Mouse (Mus musculus) bone marrow macrophage, adult 2 months (primary cell): ENCODE results near the gene Pebp1. TPM values are rescaled to one million over a fixed set of nuclear protein-coding genes. Genes with fewer than 3 reads are reported as not detected.

ENCODE experiments used
- H3K27ac ChIP-seq: 2 replicates; pipeline ENCODE4 v1.5.1; 2012; ENCODE audit warnings: low read depth, low read length; ENCODE audit not compliant: insufficient read depth
- H3K4me1 ChIP-seq: 2 replicates; pipeline ENCODE4 v1.6.1; 2012; ENCODE audit warnings: low read length; ENCODE audit not compliant: control insufficient read depth, insufficient read depth
- H3K4me3 ChIP-seq: 2 replicates; pipeline ENCODE4 v1.5.1; 2012; ENCODE audit warnings: mild to moderate bottlenecking, low read length, moderate library complexity; ENCODE audit not compliant: insufficient read depth
- CTCF ChIP-seq: IDR thresholded peaks from 2 replicates; pipeline ENCODE4 v1.5.1; 2012; ENCODE audit warnings: low read depth, mild to moderate bottlenecking, low read length, moderate library complexity
- POLR2A ChIP-seq: IDR thresholded peaks from 2 replicates; pipeline ENCODE4 v1.6.1; 2012; ENCODE audit warnings: mild to moderate bottlenecking, low read depth, low read length, borderline replicate concordance
- polyA plus RNA-seq: library from polyadenylated mRNA; stranded (reverse); fragments of >200 nt; gene quantifications from 2 replicates; pipeline ENCODE4 v1.2.4, GENCODE M21; 2012; ENCODE audit not compliant: missing spikeins, insufficient read depth, insufficient read length

Gene Pebp1
- polyA plus RNA-seq, 1 experiment, result 104 TPM

DNA sequence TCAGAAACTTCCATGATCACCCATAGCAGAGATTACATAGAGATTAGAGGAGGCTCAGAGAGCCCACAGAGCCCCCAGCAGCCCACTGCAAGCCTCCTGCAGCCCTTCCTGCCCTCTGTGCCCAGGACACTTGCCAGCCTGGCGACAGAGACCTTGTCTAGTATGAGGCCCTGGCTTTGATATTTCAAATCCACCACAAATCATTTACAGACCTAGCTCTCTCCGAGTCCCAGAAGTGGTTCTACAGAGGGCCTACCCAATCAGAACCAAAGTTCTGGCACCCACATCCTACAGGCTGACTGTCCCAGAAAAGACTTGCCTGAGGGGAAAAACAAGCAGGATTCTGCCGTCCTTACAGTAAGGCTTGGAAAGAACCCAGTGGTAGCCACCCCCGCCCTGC, 2.2 kb downstream of the Pebp1 start:
- peaks cover 10% of the 10 kb centered on the region; the same call in 1 of the 2 replicates for H3K4me1 ChIP-seq
- TF ChIP-seq CTCF (no peak), POLR2A (no peak)

DNA sequence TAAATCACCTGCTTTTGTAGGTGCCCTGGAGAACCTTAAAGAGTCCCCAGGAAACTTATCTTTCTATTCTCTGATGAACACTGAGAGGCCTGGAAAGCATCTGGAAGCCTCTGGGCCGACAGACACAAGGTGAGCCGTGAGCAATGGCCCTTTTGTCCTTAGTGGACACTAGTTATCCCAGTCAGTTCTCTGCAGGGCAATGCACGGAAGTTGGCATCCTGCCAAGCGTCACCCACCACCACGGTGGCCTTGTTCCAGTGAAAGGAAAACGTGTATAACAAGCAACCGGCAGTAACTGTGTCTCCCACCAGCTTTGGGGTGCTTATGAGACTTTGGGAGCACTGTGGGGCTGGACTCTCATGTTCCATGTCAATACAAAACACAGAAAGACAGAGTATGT, 2.7 kb downstream of the Pebp1 start:
- Histone ChIP-seq H3K4me1 (peaks cover 10% of the 10 kb centered on the region; the same call in 1 of the 2 replicates), H3K4me3 (no peak overlapping the region), H3K27ac (no peak overlapping the region)
- TF ChIP-seq POLR2A (no peak), CTCF (no peak)

More for the DNA sequence above, 2.2 kb downstream of the Pebp1 start:
- H3K4me3 ChIP-seq, result no peak overlapping the region
- no peak overlapping the region for H3K27ac ChIP-seq

DNA sequence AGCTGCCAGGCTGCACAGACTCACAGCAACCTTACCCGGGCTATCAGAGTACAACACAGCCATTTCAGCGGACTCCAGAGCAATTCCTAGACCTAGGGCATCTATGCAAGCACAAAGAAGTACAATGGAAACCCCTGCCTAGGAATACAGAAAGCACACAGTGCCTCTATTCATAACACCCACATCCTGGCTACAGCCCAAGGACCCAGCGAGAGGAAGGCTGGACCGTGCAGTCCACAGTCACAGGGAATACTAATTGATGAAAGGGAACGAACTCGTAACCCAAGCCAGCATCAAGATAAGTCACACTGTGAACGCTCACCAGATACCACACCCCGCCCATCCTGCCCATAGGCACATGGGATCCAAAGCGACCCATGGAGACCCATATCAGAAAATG, 3.4 kb downstream of the Pebp1 start:
- TF ChIP-seq POLR2A (no peak), CTCF (no peak)
- H3K4me1 ChIP-seq, result peaks cover 10% of the 10 kb centered on the region; the same call in 1 of the 2 replicates
- no peak overlapping the region for H3K27ac ChIP-seq
- no peak overlapping the region for H3K4me3 ChIP-seq

DNA sequence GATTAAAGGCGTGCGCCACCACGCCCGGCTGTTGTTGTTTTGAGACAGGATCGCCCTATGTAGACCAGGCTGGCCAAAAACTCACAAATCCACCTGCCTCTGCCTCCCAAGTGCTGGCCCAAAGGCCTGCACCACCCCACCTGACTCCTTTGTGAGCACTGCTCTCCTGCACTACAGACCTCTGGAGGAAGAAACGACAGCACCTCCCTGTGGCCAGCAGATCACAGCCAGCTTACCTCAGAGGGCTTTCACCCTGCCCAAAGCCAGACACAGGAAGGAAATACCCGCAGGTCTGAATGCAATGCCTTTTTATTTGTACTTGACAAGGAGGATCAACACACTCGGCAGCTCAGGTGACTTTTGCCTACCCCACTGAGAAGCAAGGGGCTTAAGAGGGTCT, 5.1 kb downstream of the Pebp1 start:
- no peak overlapping the region for H3K4me3 ChIP-seq
- no peak overlapping the region for H3K27ac ChIP-seq
- H3K4me1 ChIP-seq, result peaks cover 3% of the 10 kb centered on the region; the same call in 1 of the 2 replicates
- TF ChIP-seq CTCF (no peak), POLR2A (no peak)

- TF ChIP-seq CTCF (no peak), POLR2A (no peak)
- no peak overlapping the region for H3K4me3 ChIP-seq
Measured at GRCm38 (mm10) chr5:117281536-117281935, 5.9 kb downstream of the Pebp1 start.

DNA sequence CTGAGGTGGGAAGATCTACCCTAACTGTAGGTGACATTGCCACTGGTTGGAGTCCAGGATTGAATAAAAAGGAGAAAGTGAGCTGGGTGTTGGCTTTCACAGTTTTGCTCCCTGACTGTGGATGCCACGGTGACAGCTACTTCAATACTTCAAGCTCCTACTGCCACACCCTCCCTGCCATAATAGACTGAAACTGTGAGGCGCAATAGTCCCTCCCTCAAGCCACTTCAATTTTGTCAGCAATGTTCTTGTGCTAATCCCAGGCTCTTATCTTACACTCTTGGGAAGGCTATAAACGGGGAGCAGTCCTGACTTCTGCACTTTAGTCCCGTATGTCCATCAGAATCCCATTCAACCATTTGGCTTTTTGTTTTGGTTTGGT, 7.8 kb downstream of the Pebp1 start:
- no peak for TF ChIP-seq CTCF
- no peak for TF ChIP-seq POLR2A
- no peaks in the 10 kb centered on the region for H3K4me1 ChIP-seq
- no peak overlapping the region for H3K27ac ChIP-seq
- H3K4me3 ChIP-seq, result no peak overlapping the region

More at GRCm38 (mm10) chr5:117281536-117281935, 5.9 kb downstream of the Pebp1 start:
- Histone ChIP-seq H3K27ac (no peak overlapping the region), H3K4me1 (peaks cover 3% of the 10 kb centered on the region; the same call in 1 of the 2 replicates)

DNA sequence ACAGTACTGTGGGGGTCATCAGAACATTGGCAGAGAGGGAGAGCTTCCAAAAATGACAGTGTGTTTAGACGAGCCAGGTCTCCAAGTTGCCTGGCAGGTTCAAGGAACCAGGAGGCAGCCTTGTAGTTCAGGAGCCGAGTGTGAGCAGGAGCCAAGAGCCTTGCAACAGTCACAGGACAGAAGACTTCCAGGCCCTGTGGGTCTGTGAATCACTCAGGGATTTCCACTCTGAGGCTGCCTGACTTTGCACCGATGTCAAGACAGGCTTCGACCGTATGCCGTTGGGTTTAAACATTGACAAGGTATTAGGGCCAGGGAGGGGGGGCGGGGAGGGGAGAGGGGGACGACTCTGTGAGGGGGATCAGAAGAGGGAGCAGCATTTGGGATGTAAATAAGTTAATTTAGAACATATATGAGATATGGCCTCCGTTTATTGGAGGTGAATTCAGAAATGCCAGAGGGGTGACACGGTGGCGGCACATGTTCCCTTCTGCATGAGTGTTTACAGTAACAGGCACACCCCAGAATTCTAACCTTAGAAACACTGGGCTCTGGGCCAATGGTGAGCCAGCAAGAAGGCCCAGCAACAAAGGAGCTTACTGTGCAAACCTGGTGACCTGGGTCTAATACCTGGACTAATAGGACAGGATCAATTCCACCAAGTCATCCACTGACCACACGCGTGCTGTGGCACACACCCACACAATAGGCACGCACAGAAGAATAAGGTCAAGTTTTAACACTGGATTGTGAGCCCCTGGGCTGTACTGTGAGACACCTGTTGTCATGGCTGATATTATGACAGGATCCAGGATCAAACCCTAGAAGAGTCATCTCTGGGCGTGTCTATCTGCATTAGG, 8.4 kb downstream of the Pebp1 start:
- no peak overlapping the region for H3K27ac ChIP-seq
- no peak for TF ChIP-seq POLR2A
- TF ChIP-seq CTCF, result no peak

GRCm38 (mm10) chr5:117277784-117278183, 9.6 kb downstream of the Pebp1 start:
- H3K4me3 ChIP-seq, result no peak overlapping the region
- H3K27ac ChIP-seq, result no peak overlapping the region
- TF ChIP-seq POLR2A, result no peak
- no peak for TF ChIP-seq CTCF
- no peaks in the 10 kb centered on the region for H3K4me1 ChIP-seq

More for the DNA sequence above, 8.4 kb downstream of the Pebp1 start:
- no peak overlapping the region for H3K4me3 ChIP-seq
- no peaks in the 10 kb centered on the region for H3K4me1 ChIP-seq

DNA sequence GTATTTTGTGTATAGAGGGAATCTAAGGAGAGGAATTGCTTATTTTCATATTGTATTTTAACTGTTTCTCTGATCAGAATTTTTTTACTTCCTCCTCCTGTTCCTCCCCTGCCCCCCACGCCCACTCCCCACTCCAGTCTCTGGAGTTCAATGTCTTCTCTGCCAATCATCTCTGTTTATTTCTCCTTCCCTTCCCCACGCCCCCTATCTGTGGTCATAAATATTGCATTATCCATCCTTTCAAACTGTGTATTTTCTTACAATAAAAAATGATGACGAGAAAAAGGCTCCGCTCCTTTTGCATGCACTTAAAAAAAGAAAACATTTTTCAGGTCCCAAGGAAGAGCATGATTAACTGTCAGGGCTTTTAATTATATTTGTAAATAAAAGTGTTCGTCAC, 12.6 kb downstream of the Pebp1 start:
- no peak overlapping the region for H3K27ac ChIP-seq
- no peaks in the 10 kb centered on the region for H3K4me1 ChIP-seq
- TF ChIP-seq CTCF (peak; percentile 32; the same call in 1 of the 2 replicates), POLR2A (no peak)
- H3K4me3 ChIP-seq, result no peak overlapping the region

GRCm38 (mm10) chr5:117271945-117272344, 15.5 kb downstream of the Pebp1 start:
- no peaks in the 10 kb centered on the region for H3K4me1 ChIP-seq
- H3K27ac ChIP-seq, result no peak overlapping the region
- no peak overlapping the region for H3K4me3 ChIP-seq
- TF ChIP-seq POLR2A (no peak), CTCF (no peak)

DNA sequence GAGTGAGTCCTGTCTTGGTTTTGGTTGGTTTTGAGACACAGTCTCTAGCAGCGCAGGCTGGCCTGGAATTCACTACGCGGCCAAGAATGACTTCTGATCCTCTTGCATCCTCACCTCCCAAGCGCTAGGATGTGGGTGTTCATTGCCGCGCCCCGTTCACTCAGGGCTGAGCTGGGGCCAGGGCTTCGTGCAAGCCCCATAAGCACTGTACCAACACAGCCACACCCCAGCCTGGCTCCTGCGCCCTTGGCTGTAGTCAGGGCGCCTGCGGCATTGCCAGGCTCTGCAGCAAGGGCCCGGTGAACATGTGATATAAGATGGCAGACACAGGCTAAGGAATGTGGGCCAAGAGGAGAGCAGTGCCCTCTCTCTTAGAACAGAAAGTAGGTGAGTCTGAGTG, 18.0 kb downstream of the Pebp1 start:
- no peaks in the 10 kb centered on the region for H3K4me1 ChIP-seq
- TF ChIP-seq CTCF (no peak), POLR2A (no peak)
- H3K4me3 ChIP-seq, result no peak overlapping the region
- no peak overlapping the region for H3K27ac ChIP-seq
